Mouse (Mus musculus) cerebellum, adult 2 months (tissue): ENCODE results near the gene Shc1. TPM values are rescaled to one million over a fixed set of nuclear protein-coding genes. Genes with fewer than 3 reads are reported as not detected.
A peak's percentile ranks its signal among the peaks of the same experiment; 100 is the strongest.

ENCODE experiments used
- DNase-seq, 2 experiments: peaks; one replicate each; pipeline ENCODE4 v3.0.0; 2021
- H3K27ac ChIP-seq: fragments of 200-500 bp; 2 replicates; pipeline ENCODE4 v1.5.1; 2012; ENCODE audit warnings: low read length, control low read depth, inconsistent platforms; ENCODE audit not compliant: insufficient read depth
- H3K27me3 ChIP-seq: fragments of 200-500 bp; 2 replicates; pipeline ENCODE4 v1.6.1; 2012; ENCODE audit warnings: inconsistent platforms, mild to moderate bottlenecking, low read length, moderate library complexity; ENCODE audit not compliant: control insufficient read depth, insufficient read depth
- H3K4me1 ChIP-seq: fragments of 200-500 bp; 2 replicates; pipeline ENCODE4 v1.6.1; 2011; ENCODE audit warnings: low read length; ENCODE audit not compliant: control insufficient read depth, insufficient read depth
- H3K4me3 ChIP-seq: fragments of 200-500 bp; replicated peaks from 2 replicates; pipeline ENCODE3; 2011; ENCODE audit warnings: mild to moderate bottlenecking, low read depth, low read length, control low read depth; ENCODE audit not compliant: insufficient read depth
- CTCF ChIP-seq: fragments of 200-500 bp; IDR thresholded peaks from 2 replicates; pipeline ENCODE4 v1.5.1; 2011; ENCODE audit warnings: low read depth, mild to moderate bottlenecking, control low read depth, low read length, moderate library complexity, borderline replicate concordance; ENCODE audit not compliant: insufficient read depth
- POLR2A ChIP-seq: fragments of 200-500 bp; IDR thresholded peaks from 2 replicates; pipeline ENCODE4 v1.6.1; 2011; ENCODE audit warnings: low read length, control low read depth, borderline replicate concordance; ENCODE audit not compliant: insufficient read depth
- WGBS: fragments of 180-500 bp; shearing (Covaris S2); methylation state at CpG from one replicate; pipeline ENCODE4 v1.1.7; 2018; 5-methylcytosine and 5-hydroxymethylcytosine counted together
- polyA plus RNA-seq: library from polyadenylated mRNA; depleted of rRNA; stranded (reverse); fragments of >200 nt; gene quantifications from 2 replicates; pipeline ENCODE4 v1.2.3, GENCODE M21; 2012; rRNA removed

Shc1 gene
- polyA plus RNA-seq, 1 experiment: 15.9 TPM

- Histone ChIP-seq H3K4me3 (peak overlapping the region; percentile 100), H3K27ac (peak overlapping the region; percentile 76), H3K4me1 (no peaks in the 10 kb centered on the region), H3K27me3 (no peaks in the 10 kb centered on the region)
- peak; percentile 91 to 92 for DNase-seq
- TF ChIP-seq CTCF (no peak), POLR2A (peak; percentile 40; the same call in 1 of the 2 replicates)
- under 1% methylated on average over 34 of the region's 36 CpGs for WGBS
These were observed 40.9 kb downstream of the Shc1 start for GRCm38 (mm10) chr3:89458965-89459807.

- TF ChIP-seq CTCF (no peak), POLR2A (no peak)
- H3K27me3 ChIP-seq: no peaks in the 10 kb centered on the region
- H3K4me1 ChIP-seq: no peaks in the 10 kb centered on the region
- no peak for DNase-seq
- no peak overlapping the region for H3K27ac ChIP-seq
- 55% methylated on average over 4 of the region's 4 CpGs for WGBS
- H3K4me3 ChIP-seq: no peak overlapping the region
These were observed 50.0 kb downstream of the Shc1 start for GRCm38 (mm10) chr3:89468268-89468667.

- WGBS: 70% methylated on average over 7 of the region's 7 CpGs
- H3K27me3 ChIP-seq: no peaks in the 10 kb centered on the region
- TF ChIP-seq POLR2A (no peak), CTCF (no peak)
- no peaks in the 10 kb centered on the region for H3K4me1 ChIP-seq
- no peak overlapping the region for H3K27ac ChIP-seq
- DNase-seq: no peak
- no peak overlapping the region for H3K4me3 ChIP-seq
These were observed 54.0 kb downstream of the Shc1 start for GRCm38 (mm10) chr3:89472280-89472679.

GRCm38 (mm10) chr3:89473838-89474237, 55.6 kb downstream of the Shc1 start:
- 77% methylated on average over 6 of the region's 6 CpGs for WGBS
- no peak for TF ChIP-seq POLR2A
- no peak for TF ChIP-seq CTCF

GRCm38 (mm10) chr3:89479055-89479454, 60.8 kb downstream of the Shc1 start:
- Histone ChIP-seq H3K27ac (no peak overlapping the region), H3K27me3 (no peaks in the 10 kb centered on the region), H3K4me1 (no peaks in the 10 kb centered on the region), H3K4me3 (no peak overlapping the region)
- 32% methylated on average over 6 of the region's 6 CpGs for WGBS
- TF ChIP-seq CTCF (no peak), POLR2A (no peak)
- DNase-seq: no peak

More at GRCm38 (mm10) chr3:89473838-89474237, 55.6 kb downstream of the Shc1 start:
- no peaks in the 10 kb centered on the region for H3K4me1 ChIP-seq
- H3K4me3 ChIP-seq: no peak overlapping the region
- no peak for DNase-seq
- H3K27me3 ChIP-seq: no peaks in the 10 kb centered on the region
- H3K27ac ChIP-seq: no peak overlapping the region

Other genes starting within 250 kb of the Shc1 start
- gene Scamp3, start 241.0 kb upstream of the Shc1 start, polyA plus RNA-seq: 109 and 121 TPM in 2 replicates
- gene Fam189b, start 235.3 kb upstream of the Shc1 start, polyA plus RNA-seq: 86.8 and 97.7 TPM in 2 replicates
- 69.2 and 69.8 TPM in 2 replicates for gene Gba, start 215.5 kb upstream of the Shc1 start, polyA plus RNA-seq
- gene Thbs3, start 203.3 kb upstream of the Shc1 start, polyA plus RNA-seq: 23.8 and 24.2 TPM in 2 replicates
- gene Mtx1, start 191.4 kb upstream of the Shc1 start, polyA plus RNA-seq: 153 and 167 TPM in 2 replicates
- 0.55 and 0.69 TPM in 2 replicates for gene Muc1, start 189.4 kb upstream of the Shc1 start, polyA plus RNA-seq
- 80.4 and 82.9 TPM in 2 replicates for gene Krtcap2, start 172.5 kb upstream of the Shc1 start, polyA plus RNA-seq
- 49.8 and 58.5 TPM in 2 replicates for gene Trim46, start 172.1 kb upstream of the Shc1 start, polyA plus RNA-seq
- 212 and 218 TPM in 2 replicates for gene Dpm3, start 159.1 kb upstream of the Shc1 start, polyA plus RNA-seq
- gene Slc50a1, start 147.9 kb upstream of the Shc1 start, polyA plus RNA-seq: 122 and 127 TPM in 2 replicates
- gene Efna1, start 137.3 kb upstream of the Shc1 start, polyA plus RNA-seq: 14.2 and 14.7 TPM in 2 replicates
- 31.9 and 37.0 TPM in 2 replicates for gene Efna3, start 95.5 kb upstream of the Shc1 start, polyA plus RNA-seq
- 0.36 and 0.64 TPM in 2 replicates for gene Efna4, start 80.4 kb upstream of the Shc1 start, polyA plus RNA-seq
- gene Adam15, start 68.4 kb upstream of the Shc1 start, polyA plus RNA-seq: 142 and 147 TPM in 2 replicates
- 0.32 and 0.36 TPM in 2 replicates for gene Dcst2, start 56.5 kb upstream of the Shc1 start, polyA plus RNA-seq
- 0.10 and 0.27 TPM in 2 replicates for gene Dcst1, start 53.2 kb upstream of the Shc1 start, polyA plus RNA-seq
- gene Zbtb7b, start 23.7 kb upstream of the Shc1 start, polyA plus RNA-seq: 41.3 and 43.3 TPM in 2 replicates
- gene Lenep, start 15.7 kb upstream of the Shc1 start, polyA plus RNA-seq: 4.0 and 6.7 TPM in 2 replicates
- 50.1 and 54.0 TPM in 2 replicates for gene Flad1, start 6.6 kb upstream of the Shc1 start, polyA plus RNA-seq
- 7.0 and 7.2 TPM in 2 replicates for gene Cks1b, start 60 bp upstream of the Shc1 start, polyA plus RNA-seq
- gene Pygo2, start 11.8 kb downstream of the Shc1 start, polyA plus RNA-seq: 38.7 and 39.3 TPM in 2 replicates
- 26.5 and 30.5 TPM in 2 replicates for gene Pbxip1, start 18.3 kb downstream of the Shc1 start, polyA plus RNA-seq
- gene Pmvk, start 36.1 kb downstream of the Shc1 start, polyA plus RNA-seq: 68.7 and 71.0 TPM in 2 replicates
- gene Kcnn3, start 101.7 kb downstream of the Shc1 start, polyA plus RNA-seq: 6.1 and 6.2 TPM in 2 replicates